28 mouse cellular contexts compared by ENCODE assay signal in genomic region chr4:136770718-136771117, GRCm38 (mm10).
DNase-seq lines count a peak whose midpoint lies in the region; ATAC-seq and TF ChIP-seq lines count a peak whose summit lies in the region.
"Had no signal": no experiment of that assay in that cellular context is flagged by ENCODE, and none has a peak within 500 bp of the region (broad histone marks: within the 10 kb centered on the region; RNA-seq: fewer than 3 reads in every experiment).

No protein-coding gene starts in this region.

- ATAC-seq in forebrain, embryonic 12.5 days (ENCODE audit: low FRiP score), result no peak
- ATAC-seq in megakaryocyte-erythroid progenitor cell, adult 5-6 weeks (replicated peaks; ENCODE audit: low FRiP score, low TSS enrichment, poor library complexity, severe bottlenecking), result peak; percentile 67
- ATAC-seq: forebrain, embryonic 13.5 days; forebrain, embryonic 16.5 days; intestine, embryonic 15.5 days had no signal

- H3K9me3 ChIP-seq in forebrain, embryonic 10.5 days, result peaks cover 13% of the 10 kb centered on the region
- no peaks in the 10 kb centered on the region for H3K9me3 ChIP-seq in forebrain, embryonic 12.5 days
- H3K9me3 ChIP-seq: embryonic facial prominence, embryonic 12.5 days; embryonic facial prominence, embryonic 15.5 days; heart, embryonic 10.5 days; heart, embryonic 13.5 days; hindbrain, embryonic 15.5 days; intestine, embryonic 15.5 days had no signal

- 0 out of 2 replicates have a peak, but pooled peaks cover 9% of the 10 kb centered on the region for H3K27me3 ChIP-seq in forebrain, embryonic 10.5 days (ENCODE audit: poor library complexity, severe bottlenecking)
- H3K27me3 ChIP-seq in forebrain, embryonic 12.5 days, result no peaks in the 10 kb centered on the region
- no peaks in the 10 kb centered on the region for H3K27me3 ChIP-seq in testis, adult 2 months (ENCODE audit: control insufficient read depth, insufficient read depth, low read length)
- H3K27me3 ChIP-seq: embryonic facial prominence, embryonic 12.5 days; embryonic facial prominence, embryonic 15.5 days; forebrain, embryonic 13.5 days; hindbrain, embryonic 12.5 days; hindbrain, embryonic 15.5 days; intestine, embryonic 15.5 days had no signal

- no peak for TF ChIP-seq CTCF in testis, adult 2 months (IDR thresholded peaks at IDR 0.05; ENCODE audit: control insufficient read depth, insufficient read depth, insufficient replicate concordance, low read depth, low read length)

- no peak for TF ChIP-seq POLR2A in testis, adult 2 months (IDR thresholded peaks at IDR 0.05; ENCODE audit: control insufficient read depth, low read depth, low read length)

- H3K36me3 ChIP-seq in forebrain, embryonic 10.5 days (replicated peaks), result peaks cover 78% of the 10 kb centered on the region
- H3K36me3 ChIP-seq in forebrain, embryonic 12.5 days (replicated peaks), result peaks cover 43% of the 10 kb centered on the region
- H3K36me3 ChIP-seq in testis, adult 2 months (ENCODE audit: control insufficient read depth, insufficient read depth, low read length), result no peaks in the 10 kb centered on the region

- no peak overlapping the region for H3K4me3 ChIP-seq in forebrain, embryonic 10.5 days
- H3K4me3 ChIP-seq in forebrain, embryonic 12.5 days (replicated peaks), result no peak overlapping the region
- peak overlapping the region; percentile 71 for H3K4me3 ChIP-seq in testis, adult 2 months (ENCODE audit: control insufficient read depth, low read depth, low read length)
- H3K4me3 ChIP-seq: embryonic facial prominence, embryonic 12.5 days; embryonic facial prominence, embryonic 15.5 days; forebrain, embryonic 13.5 days; heart, adult 2 months; heart, embryonic 10.5 days; heart, embryonic 13.5 days; hindbrain, embryonic 12.5 days; hindbrain, embryonic 15.5 days; intestine, embryonic 15.5 days had no signal

- H3K4me2 ChIP-seq in forebrain, embryonic 12.5 days, result no peak overlapping the region
- H3K4me2 ChIP-seq: embryonic facial prominence, embryonic 12.5 days; embryonic facial prominence, embryonic 15.5 days; forebrain, embryonic 13.5 days; heart, embryonic 13.5 days; hindbrain, embryonic 12.5 days; hindbrain, embryonic 15.5 days; intestine, embryonic 15.5 days had no signal

- H3K9ac ChIP-seq in forebrain, embryonic 12.5 days, result no peak overlapping the region
- H3K9ac ChIP-seq: embryonic facial prominence, embryonic 12.5 days; embryonic facial prominence, embryonic 15.5 days; forebrain, embryonic 13.5 days; heart, embryonic 13.5 days; hindbrain, embryonic 12.5 days; hindbrain, embryonic 15.5 days; intestine, embryonic 15.5 days had no signal

- intact Hi-C loops in gastrocnemius, postnatal 36 days (cut with DNase I), result no loop called here

- DNase-seq in forebrain, embryonic 10.5 days (ENCODE audit: extremely low spot score, low spot score), result no peak
- no peak for DNase-seq in testis, postnatal 10 days (ENCODE audit: low spot score)
- peak; percentile 48 for DNase-seq in ZHBTc4 (ENCODE audit: low read depth, low spot score)
- no peak for DNase-seq in gastrocnemius, adult 8-10 months (ENCODE audit: low spot score in 2 of 2)
- DNase-seq in gastrocnemius, postnatal 36 days, result no peak
- DNase-seq: adrenal gland, adult 2 months; adrenal gland, postnatal 14 days; cerebellum, adult 11-12 months; cerebellum, adult 8-10 months; cerebellum, postnatal 10 days; cerebellum, postnatal 36 days; gastrocnemius, postnatal 25 days; heart, adult 2 months; heart, postnatal 14 days; heart, postnatal 4 days; kidney, adult 11 months had no signal

- 94% methylated on average over 17 of the region's 17 CpGs for WGBS in forebrain, embryonic 10.5 days
- WGBS in forebrain, embryonic 12.5 days, result 92% methylated on average over 17 of the region's 17 CpGs

- 0 out of 2 replicates have a peak overlapping the region, but pooled peaks have one; percentile 87 for H3K27ac ChIP-seq in forebrain, embryonic 10.5 days
- H3K27ac ChIP-seq in forebrain, embryonic 12.5 days, result no peak overlapping the region
- no peak overlapping the region for H3K27ac ChIP-seq in testis, adult 2 months (ENCODE audit: control insufficient read depth, insufficient read depth, low read depth, low read length)
- H3K27ac ChIP-seq: embryonic facial prominence, embryonic 12.5 days; embryonic facial prominence, embryonic 15.5 days; forebrain, embryonic 13.5 days; heart, adult 2 months; heart, embryonic 10.5 days; heart, embryonic 13.5 days; hindbrain, embryonic 12.5 days; hindbrain, embryonic 15.5 days; intestine, embryonic 15.5 days had no signal

- peaks cover 70% of the 10 kb centered on the region for H3K4me1 ChIP-seq in forebrain, embryonic 10.5 days
- H3K4me1 ChIP-seq in forebrain, embryonic 12.5 days, result peaks cover 59% of the 10 kb centered on the region
- H3K4me1 ChIP-seq in testis, adult 2 months (ENCODE audit: control insufficient read depth, insufficient read depth, low read length), result peaks cover 6% of the 10 kb centered on the region; the same call in 1 of the 2 replicates
